Mouse (Mus musculus): ENCODE results near the gene Gabrb1.
"Not testable (repeated sequence)": the region's sequence is repeated elsewhere in the genome, so short reads cannot be mapped to it uniquely, and the experiment has no call there.

Gene Gabrb1

GRCm38 (mm10) chr5:72036954-72037353 lies 379.0 kb downstream of the Gabrb1 start:
- DNase-seq (ENCODE audit: low spot score in 2 of 2) = no peak

- no peak for DNase-seq (ENCODE audit: low spot score in 2 of 2)
Observed at GRCm38 (mm10) chr5:72043226-72044151, 385.6 kb downstream of the Gabrb1 start.

DNA sequence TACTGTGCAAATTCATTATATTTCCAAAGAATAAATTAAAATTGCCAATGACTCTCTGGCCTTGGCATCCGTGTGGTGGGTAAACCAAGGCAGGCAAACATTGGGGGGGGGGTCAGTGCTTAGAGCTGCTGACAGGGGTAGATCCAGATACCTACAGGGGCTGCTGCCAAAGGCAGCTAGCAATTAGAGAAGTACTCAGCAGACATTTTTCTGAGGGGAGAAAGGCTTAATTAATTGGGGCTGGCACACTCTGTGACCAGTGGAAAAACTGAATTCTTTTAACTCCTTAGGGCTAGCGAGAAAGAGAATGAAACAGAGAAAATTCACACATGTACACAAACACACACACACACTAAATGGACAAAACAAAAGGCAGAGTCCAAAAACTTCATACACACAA lies 388.3 kb downstream of the Gabrb1 start:
- no peak for DNase-seq (ENCODE audit: low spot score in 2 of 2)

GRCm38 (mm10) chr5:72064079-72064478 lies 406.2 kb downstream of the Gabrb1 start:
- DNase-seq (ENCODE audit: low spot score in 2 of 2) = no peak

DNA sequence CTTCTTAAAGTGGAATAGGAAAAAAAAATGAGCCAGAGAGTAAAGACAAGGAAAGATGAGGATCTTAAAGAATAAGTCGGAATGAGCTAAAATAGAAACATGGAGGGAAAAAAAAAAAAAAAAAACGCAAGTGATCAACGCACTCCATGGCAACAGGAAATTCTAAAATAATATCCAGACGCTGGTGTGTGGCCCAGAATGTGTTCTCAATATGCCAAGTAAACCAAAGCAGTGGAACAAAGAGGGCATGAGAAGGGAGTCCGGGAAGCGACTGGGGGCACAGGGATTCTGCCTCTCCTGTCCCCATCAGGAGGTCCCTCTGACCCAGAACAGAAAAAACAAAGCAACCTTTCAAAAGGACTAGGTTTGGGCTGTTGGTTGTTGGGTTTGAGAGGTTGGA lies 410.9 kb downstream of the Gabrb1 start:
- peak in 1 of 2 experiments; percentile 21 for DNase-seq (ENCODE audit: low spot score in 2 of 2)

GRCm38 (mm10) chr5:72069398-72069797 lies 411.5 kb downstream of the Gabrb1 start:
- DNase-seq (ENCODE audit: low spot score in 2 of 2) = not testable (repeated sequence)

DNA sequence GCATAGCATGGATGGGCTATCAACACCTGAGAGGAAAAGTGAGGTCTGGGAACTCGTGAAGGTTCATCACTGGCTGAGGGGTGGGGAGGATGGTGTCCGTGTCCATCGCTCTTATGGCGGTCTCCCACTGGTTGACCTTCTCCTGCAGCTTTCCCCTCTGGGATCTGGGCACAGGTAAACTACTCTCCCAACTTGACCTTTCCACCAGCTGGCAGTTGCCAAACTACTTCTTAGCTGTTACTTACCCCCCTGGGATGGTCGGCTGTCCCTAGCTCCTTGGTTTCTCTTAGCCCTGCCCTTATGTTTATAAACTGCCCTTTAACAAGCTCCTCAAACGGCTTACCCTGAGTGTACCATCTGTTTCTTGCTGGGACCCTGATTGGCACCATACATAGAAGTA lies 418.9 kb downstream of the Gabrb1 start:
- DNase-seq (ENCODE audit: low spot score in 2 of 2) = no peak

- no peak for DNase-seq (ENCODE audit: low spot score in 2 of 2)
Observed at GRCm38 (mm10) chr5:72086518-72086917, 428.6 kb downstream of the Gabrb1 start.

DNA sequence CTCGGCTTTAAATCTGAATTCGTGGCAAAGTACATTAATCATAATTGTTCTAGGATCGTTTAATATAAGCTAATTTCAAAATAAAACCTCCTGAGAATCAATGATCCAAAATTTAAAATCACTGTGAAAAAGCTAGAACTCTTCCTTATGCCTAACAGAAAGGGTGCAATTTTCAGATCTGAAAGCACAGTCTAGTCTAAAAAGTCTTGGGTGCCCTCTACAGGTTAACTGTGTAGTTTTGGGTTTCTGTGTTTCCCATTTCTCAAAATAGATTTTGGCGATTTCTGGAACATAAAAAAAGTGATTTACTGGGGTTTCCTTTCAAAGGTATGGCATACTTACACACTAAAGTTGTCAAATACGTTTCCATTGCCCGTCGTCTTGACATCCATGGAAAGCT lies 436.7 kb downstream of the Gabrb1 start:
- no peak for DNase-seq (ENCODE audit: low spot score in 2 of 2)

DNA sequence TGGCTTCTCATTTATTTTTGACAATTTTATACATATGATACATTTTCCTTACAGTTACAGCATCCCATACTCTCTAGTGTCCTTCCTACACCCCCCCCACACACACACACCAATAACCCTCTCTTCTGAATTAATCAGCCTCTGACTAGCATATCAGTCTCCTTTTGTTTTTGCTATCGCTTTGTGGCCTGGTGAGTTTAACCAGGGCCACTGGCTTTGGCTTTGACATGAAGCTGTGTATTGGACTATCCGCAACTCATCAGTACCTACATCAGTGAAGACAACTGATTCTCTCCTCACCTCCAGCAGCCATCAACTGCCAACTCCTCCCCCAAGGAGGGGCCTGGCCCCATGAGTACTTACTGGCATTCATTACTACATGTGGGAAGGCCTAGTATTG lies 437.1 kb downstream of the Gabrb1 start:
- DNase-seq (ENCODE audit: low spot score in 2 of 2) = no peak

GRCm38 (mm10) chr5:72104274-72104921 lies 446.5 kb downstream of the Gabrb1 start:
- no peak for DNase-seq (ENCODE audit: low spot score in 2 of 2)

GRCm38 (mm10) chr5:72122414-72123037 lies 464.6 kb downstream of the Gabrb1 start:
- no peak for DNase-seq (ENCODE audit: low spot score in 2 of 2)

- no peak for DNase-seq (ENCODE audit: low spot score in 2 of 2)
Observed at GRCm38 (mm10) chr5:72126681-72127080, 468.8 kb downstream of the Gabrb1 start.

DNA sequence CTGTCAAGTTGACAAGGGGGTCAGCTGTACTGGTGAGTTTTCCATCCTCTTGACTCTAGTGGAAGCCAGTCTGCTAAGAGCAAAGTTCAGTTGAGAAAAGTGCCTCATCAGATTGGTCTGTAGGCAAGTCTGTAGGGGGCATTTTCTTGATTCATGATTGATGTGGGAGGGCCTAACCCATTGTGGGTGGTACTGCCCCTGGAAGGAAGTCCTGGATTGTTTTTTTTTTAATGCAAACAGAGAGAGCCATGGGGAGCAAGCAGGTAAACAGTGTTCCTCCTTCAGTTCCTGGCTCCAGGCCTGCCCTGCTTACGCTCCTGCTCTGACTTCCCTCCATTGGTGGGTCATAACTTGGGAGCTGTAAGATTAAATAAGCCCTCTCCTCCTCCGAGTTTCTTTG lies 476.0 kb downstream of the Gabrb1 start:
- DNase-seq (ENCODE audit: low spot score in 2 of 2) = no peak

GRCm38 (mm10) chr5:72138256-72138655 lies 480.3 kb downstream of the Gabrb1 start:
- DNase-seq (ENCODE audit: low spot score in 2 of 2) = no peak

GRCm38 (mm10) chr5:72139619-72140018 lies 481.7 kb downstream of the Gabrb1 start:
- DNase-seq (ENCODE audit: low spot score in 2 of 2) = no peak

GRCm38 (mm10) chr5:72148679-72149078 lies 490.8 kb downstream of the Gabrb1 start:
- DNase-seq (ENCODE audit: low spot score in 2 of 2) = no peak

GRCm38 (mm10) chr5:72150870-72151269 lies 493.0 kb downstream of the Gabrb1 start:
- no peak for DNase-seq (ENCODE audit: low spot score in 2 of 2)

GRCm38 (mm10) chr5:72155686-72156085 lies 497.8 kb downstream of the Gabrb1 start:
- DNase-seq (ENCODE audit: low spot score in 2 of 2) = not testable (repeated sequence)

DNA sequence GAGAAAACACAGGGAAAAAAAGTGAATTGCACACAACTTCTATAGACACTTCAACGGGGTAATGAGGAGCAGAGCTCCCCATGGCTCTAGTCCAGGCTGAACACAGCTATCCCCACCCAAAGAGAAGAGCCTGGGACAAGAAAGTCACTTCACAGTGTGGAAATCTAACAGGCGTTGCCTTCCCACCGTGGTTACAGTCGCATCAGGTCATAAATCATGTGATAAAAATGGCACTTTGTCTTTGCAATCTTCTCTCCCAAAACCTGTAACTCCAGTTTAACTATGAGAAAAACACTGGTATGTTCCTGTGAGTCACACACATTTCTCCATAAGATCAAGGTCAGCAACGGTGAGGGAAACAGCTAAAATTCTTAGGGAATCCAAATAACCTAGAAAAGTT lies 498.7 kb downstream of the Gabrb1 start:
- DNase-seq (ENCODE audit: low spot score in 2 of 2) = no peak

DNA sequence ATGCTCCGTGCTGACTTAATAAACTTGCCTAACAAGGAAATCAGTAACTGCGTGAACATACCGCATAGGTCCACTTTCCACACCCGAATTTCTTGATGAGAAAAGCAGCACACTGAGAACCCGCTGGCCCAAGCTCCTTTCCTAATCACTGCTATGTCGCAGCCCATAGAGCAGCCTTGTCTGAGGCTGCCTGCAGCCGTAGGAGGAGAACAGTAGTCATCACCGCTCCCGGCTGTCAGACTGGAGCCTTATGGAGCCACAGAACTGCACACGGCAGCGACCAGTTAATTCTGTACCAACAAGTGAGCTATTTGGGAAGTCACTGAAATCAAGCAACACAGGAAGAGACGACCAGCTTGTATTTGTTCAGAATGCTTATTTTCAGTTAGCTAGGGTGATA lies 500.8 kb downstream of the Gabrb1 start:
- no peak for DNase-seq (ENCODE audit: low spot score in 2 of 2)

- no peak for DNase-seq (ENCODE audit: low spot score in 2 of 2)
Observed at GRCm38 (mm10) chr5:72159537-72159936, 501.6 kb downstream of the Gabrb1 start.
